Mouse (Mus musculus) limb, embryonic 10.5 days (tissue): ENCODE data around the gene Dcun1d1. TPM values are rescaled to one million over a fixed set of nuclear protein-coding genes. Genes with fewer than 3 reads are reported as not detected.

Experiments used
- DNase-seq: peaks from one replicate; pipeline ENCODE4 v3.0.0-alpha.2; 2017; ENCODE audit warnings: low spot score
- H3K27ac ChIP-seq: fragments of 300-500 bp; sonication (generic); 2 replicates; pipeline ENCODE4 v1.5.1; 2016; ENCODE audit warnings: mild to moderate bottlenecking
- H3K27me3 ChIP-seq: fragments of 300-500 bp; sonication (generic); 2 replicates; pipeline ENCODE4 v1.6.1; 2016; ENCODE audit warnings: low read depth, mild to moderate bottlenecking; ENCODE audit not compliant: poor library complexity, severe bottlenecking
- H3K36me3 ChIP-seq: fragments of 300-500 bp; sonication (generic); 2 replicates; pipeline ENCODE4 v1.6.1; 2016; ENCODE audit warnings: mild to moderate bottlenecking, moderate library complexity
- H3K4me1 ChIP-seq: fragments of 300-500 bp; sonication (generic); 2 replicates; pipeline ENCODE4 v1.6.1; 2016
- H3K4me3 ChIP-seq: fragments of 300-500 bp; sonication (generic); 2 replicates; pipeline ENCODE4 v1.5.1; 2016; ENCODE audit warnings: mild to moderate bottlenecking, moderate library complexity
- H3K9me3 ChIP-seq: fragments of 300-500 bp; sonication (generic); replicated peaks from 2 replicates; pipeline ENCODE4 v1.6.1; 2016; ENCODE audit warnings: mild to moderate bottlenecking
- WGBS: fragments of 180-500 bp; shearing (Covaris S2); methylation state at CpG from one replicate; pipeline ENCODE4 v1.1.7; 2016; 5-methylcytosine and 5-hydroxymethylcytosine counted together
- polyA plus RNA-seq: library from polyadenylated mRNA; unstranded; fragments of >200 nt; fragmentation: Nextera tagmentation; extraction: Ambion mirVana; gene quantifications from 2 replicates; pipeline ENCODE4 v1.2.1, GENCODE M21; 2016

Dcun1d1 gene
- polyA plus RNA-seq, 1 experiment from 2014 or later: 109 TPM

DNA sequence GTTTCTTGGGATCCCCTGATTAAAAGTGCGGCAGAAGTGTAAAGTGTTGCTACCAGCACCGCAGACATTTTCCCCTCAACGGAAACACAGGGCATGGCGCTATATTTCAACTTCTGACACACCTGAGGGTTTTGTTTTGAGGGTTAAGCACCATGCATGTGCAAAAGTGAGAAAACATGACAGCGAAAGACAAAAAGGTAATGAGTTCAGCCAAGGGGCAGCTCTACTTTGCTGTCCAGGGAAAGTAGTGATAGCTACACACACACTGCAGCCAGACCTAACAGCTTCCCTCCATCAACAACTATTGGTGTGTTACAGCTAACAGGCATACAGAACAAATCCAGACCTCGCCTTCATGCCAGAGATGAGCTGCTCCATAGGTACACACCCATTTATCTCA lies 16.6 kb upstream of the Dcun1d1 start:
- DNase-seq: no peak
- H3K4me1 ChIP-seq: peaks cover 5% of the 10 kb centered on the region; the same call in 1 of the 2 replicates
- peaks cover 10% of the 10 kb centered on the region for H3K36me3 ChIP-seq
- H3K4me3 ChIP-seq: no peak overlapping the region
- WGBS: 88% methylated on average over 6 of the region's 6 CpGs
- no peaks in the 10 kb centered on the region for H3K9me3 ChIP-seq
- H3K27ac ChIP-seq: no peak overlapping the region
- no peaks in the 10 kb centered on the region for H3K27me3 ChIP-seq

DNA sequence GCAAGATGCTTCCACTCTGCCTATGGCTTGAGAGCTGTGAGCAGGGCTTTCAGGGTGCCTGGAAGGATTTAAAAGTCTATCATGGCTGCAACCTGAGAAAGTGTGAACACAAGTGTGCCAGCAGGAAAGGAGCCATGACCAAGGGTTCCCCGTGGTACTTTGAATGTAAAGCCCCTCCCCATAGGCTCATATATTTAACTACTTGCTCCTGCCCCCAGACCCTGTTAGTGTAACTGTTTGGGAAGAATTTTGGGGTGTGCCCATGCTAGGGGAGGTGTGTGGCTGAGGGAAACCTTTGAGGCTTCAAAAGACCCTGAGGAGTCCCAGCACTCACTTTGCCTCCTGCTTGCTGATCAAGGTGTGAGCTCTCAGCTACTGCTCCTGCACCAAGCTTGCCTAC lies 15.9 kb upstream of the Dcun1d1 start:
- Histone ChIP-seq H3K4me3 (no peak overlapping the region), H3K9me3 (no peaks in the 10 kb centered on the region), H3K36me3 (peaks cover 5% of the 10 kb centered on the region; the same call in 1 of the 2 replicates), H3K27me3 (no peaks in the 10 kb centered on the region), H3K27ac (no peak overlapping the region), H3K4me1 (peaks cover 5% of the 10 kb centered on the region; the same call in 1 of the 2 replicates)
- no peak for DNase-seq
- 42% methylated on average over 1 of the region's 1 CpGs for WGBS

- WGBS: 87% methylated on average over 7 of the region's 7 CpGs
- no peak overlapping the region for H3K4me3 ChIP-seq
- H3K27me3 ChIP-seq: no peaks in the 10 kb centered on the region
- H3K4me1 ChIP-seq: peaks cover 4% of the 10 kb centered on the region; the same call in 1 of the 2 replicates
- DNase-seq: no peak
- no peaks in the 10 kb centered on the region for H3K36me3 ChIP-seq
- H3K27ac ChIP-seq: no peak overlapping the region
- no peaks in the 10 kb centered on the region for H3K9me3 ChIP-seq
Measured at GRCm38 (mm10) chr3:35948197-35948596, 11.0 kb upstream of the Dcun1d1 start.

DNA sequence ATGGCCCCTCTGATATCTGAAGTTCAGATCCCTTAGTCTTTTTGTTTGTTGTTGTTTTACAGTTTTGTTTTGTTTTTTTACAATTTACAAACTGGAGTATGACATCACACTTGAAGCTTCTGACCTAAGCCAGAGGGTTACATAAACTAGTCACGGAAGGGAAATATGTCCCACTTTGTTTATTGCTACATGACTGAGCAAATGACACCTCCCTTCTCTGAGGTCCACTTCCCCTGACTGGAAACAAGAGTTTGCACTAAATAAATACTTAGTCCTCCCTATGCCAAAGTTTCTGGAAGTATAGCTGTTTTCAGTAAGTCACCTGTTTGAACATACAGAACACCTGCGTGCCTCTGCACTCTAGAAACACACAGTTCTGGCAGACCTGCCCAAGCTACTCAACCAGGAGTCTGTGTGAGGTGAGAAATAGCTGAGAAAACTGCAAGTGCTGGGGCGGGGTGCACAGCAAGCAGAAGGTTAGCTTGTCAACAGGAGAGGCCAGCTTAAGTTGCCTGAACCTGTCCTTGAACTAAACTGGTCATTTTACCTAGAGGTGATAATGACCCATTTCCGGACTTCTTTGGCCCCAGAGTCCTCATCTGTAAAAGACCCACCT lies 3.4 kb upstream of the Dcun1d1 start:
- Histone ChIP-seq H3K4me1 (no peaks in the 10 kb centered on the region), H3K9me3 (no peaks in the 10 kb centered on the region), H3K27me3 (no peaks in the 10 kb centered on the region), H3K36me3 (peaks cover 17% of the 10 kb centered on the region), H3K27ac (no peak overlapping the region), H3K4me3 (no peak overlapping the region)
- 83% methylated on average over 4 of the region's 4 CpGs for WGBS
- no peak for DNase-seq

DNA sequence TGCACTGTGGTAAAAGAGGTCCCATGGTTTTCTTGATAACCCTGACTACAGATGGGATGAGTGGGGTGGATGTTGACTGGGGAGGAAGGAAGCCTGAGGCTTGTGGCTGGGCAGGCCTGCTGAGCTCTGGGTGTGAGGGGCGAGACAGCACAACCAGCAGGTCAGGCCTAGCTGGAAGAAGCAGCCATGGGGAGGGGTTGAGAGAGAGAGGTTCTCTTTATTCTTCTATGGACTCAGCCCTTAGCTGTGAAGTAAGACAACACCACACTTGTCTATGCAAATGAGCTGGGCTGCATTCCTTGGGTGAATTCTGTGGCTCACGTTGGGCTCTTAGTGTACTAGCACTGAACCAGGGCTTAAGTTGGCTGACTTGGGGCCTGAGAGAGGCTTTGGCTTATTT lies 2.8 kb upstream of the Dcun1d1 start:
- H3K27ac ChIP-seq: no peak overlapping the region
- no peak overlapping the region for H3K4me3 ChIP-seq
- DNase-seq: no peak
- H3K4me1 ChIP-seq: no peaks in the 10 kb centered on the region
- WGBS: 42% methylated on average over 2 of the region's 2 CpGs
- no peaks in the 10 kb centered on the region for H3K27me3 ChIP-seq
- H3K36me3 ChIP-seq: peaks cover 21% of the 10 kb centered on the region
- H3K9me3 ChIP-seq: no peaks in the 10 kb centered on the region

DNA sequence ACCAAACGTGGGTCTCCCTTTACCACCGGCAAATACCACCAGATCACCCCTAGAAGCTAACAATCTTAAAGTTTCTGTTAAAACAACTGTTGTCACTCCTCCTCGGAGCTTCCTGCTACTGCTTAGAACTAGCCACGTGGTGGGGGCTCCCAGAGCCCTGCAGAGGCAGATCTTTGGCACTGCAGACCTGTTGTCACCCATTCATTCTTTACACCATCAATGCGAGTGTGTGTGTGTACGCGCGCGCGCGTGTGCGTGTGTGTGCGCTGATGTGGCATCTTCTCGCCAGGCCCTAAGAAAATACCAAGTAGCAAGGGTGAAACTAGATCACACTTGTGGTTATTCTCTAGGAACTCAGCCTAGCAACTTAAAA lies 3.9 kb downstream of the Dcun1d1 start:
- Histone ChIP-seq H3K4me3 (peak overlapping the region; percentile 90), H3K36me3 (peaks cover 13% of the 10 kb centered on the region), H3K27ac (peak overlapping the region; percentile 98), H3K9me3 (no peaks in the 10 kb centered on the region), H3K4me1 (peaks cover 20% of the 10 kb centered on the region), H3K27me3 (no peaks in the 10 kb centered on the region)
- peak; percentile 67 for DNase-seq
- WGBS: 2% methylated on average over 14 of the region's 14 CpGs

GRCm38 (mm10) chr3:35932735-35933404 lies 4.4 kb downstream of the Dcun1d1 start:
- Histone ChIP-seq H3K4me1 (peaks cover 20% of the 10 kb centered on the region), H3K36me3 (peaks cover 10% of the 10 kb centered on the region), H3K27ac (peak overlapping the region; percentile 98), H3K27me3 (no peaks in the 10 kb centered on the region), H3K4me3 (peak overlapping the region; percentile 90), H3K9me3 (no peaks in the 10 kb centered on the region)
- peak; percentile 82 for DNase-seq
- 3% methylated on average over 65 of the region's 73 CpGs for WGBS

- 2% methylated on average over 65 of the region's 65 CpGs for WGBS
- Histone ChIP-seq H3K9me3 (no peaks in the 10 kb centered on the region), H3K27ac (peak overlapping the region; percentile 98), H3K4me1 (peaks cover 20% of the 10 kb centered on the region), H3K27me3 (no peaks in the 10 kb centered on the region), H3K36me3 (peaks cover 4% of the 10 kb centered on the region; the same call in 1 of the 2 replicates), H3K4me3 (peak overlapping the region; percentile 90)
- peak; percentile 76 for DNase-seq
Measured at GRCm38 (mm10) chr3:35931896-35932727, 5.1 kb downstream of the Dcun1d1 start.

GRCm38 (mm10) chr3:35931359-35931758 lies 5.9 kb downstream of the Dcun1d1 start:
- no peak for DNase-seq
- H3K36me3 ChIP-seq: peaks cover 4% of the 10 kb centered on the region; the same call in 1 of the 2 replicates
- peak overlapping the region; percentile 98 for H3K27ac ChIP-seq
- H3K27me3 ChIP-seq: no peaks in the 10 kb centered on the region
- H3K4me1 ChIP-seq: peaks cover 20% of the 10 kb centered on the region
- H3K4me3 ChIP-seq: peak overlapping the region; percentile 90
- 49% methylated on average over 7 of the region's 7 CpGs for WGBS
- no peaks in the 10 kb centered on the region for H3K9me3 ChIP-seq

DNA sequence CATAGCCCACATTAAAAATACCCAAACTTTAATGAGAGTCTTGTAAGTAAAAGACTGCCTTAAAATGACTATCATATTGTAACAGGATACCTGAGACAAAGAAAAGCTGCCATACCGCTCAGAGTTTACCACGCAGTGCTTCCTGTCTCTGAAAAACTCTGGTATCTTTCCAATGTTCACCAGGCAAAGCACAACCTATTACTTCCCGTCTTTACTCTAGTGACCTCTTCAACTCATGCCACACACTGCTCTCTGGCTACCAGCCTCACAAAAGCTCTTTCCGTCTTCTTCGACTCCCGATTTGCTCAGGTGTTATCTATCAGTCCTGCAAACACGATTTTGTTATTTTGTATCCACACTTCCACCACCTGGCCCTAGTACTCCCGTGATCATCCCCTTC lies 7.4 kb downstream of the Dcun1d1 start:
- Histone ChIP-seq H3K4me1 (peaks cover 20% of the 10 kb centered on the region), H3K27me3 (no peaks in the 10 kb centered on the region), H3K4me3 (no peak overlapping the region), H3K36me3 (no peaks in the 10 kb centered on the region), H3K27ac (no peak overlapping the region), H3K9me3 (no peaks in the 10 kb centered on the region)
- WGBS: 80% methylated on average over 8 of the region's 8 CpGs
- no peak for DNase-seq

DNA sequence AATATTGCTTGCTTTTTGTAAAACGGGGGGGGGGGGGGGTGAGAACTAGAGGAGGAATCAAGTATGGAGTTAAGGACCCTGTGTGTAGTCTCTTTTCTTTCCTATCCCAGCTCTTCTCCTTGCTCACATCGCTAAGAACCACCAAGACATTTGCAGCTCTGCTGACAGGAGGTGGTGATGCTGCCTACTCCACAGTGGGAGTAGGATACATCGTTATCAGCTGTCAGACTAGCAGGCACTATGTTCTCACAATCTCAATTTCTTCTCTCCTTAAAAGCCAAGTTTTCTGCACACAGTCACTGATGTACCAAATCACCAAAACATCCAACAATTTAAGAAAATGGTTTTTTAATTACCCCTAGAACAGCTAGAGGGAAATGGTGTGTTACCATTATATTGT lies 7.8 kb downstream of the Dcun1d1 start:
- no peaks in the 10 kb centered on the region for H3K27me3 ChIP-seq
- H3K36me3 ChIP-seq: no peaks in the 10 kb centered on the region
- WGBS: 68% methylated on average over 3 of the region's 3 CpGs
- no peak for DNase-seq
- H3K4me3 ChIP-seq: no peak overlapping the region
- H3K27ac ChIP-seq: no peak overlapping the region
- H3K4me1 ChIP-seq: peaks cover 19% of the 10 kb centered on the region
- no peaks in the 10 kb centered on the region for H3K9me3 ChIP-seq

- H3K4me1 ChIP-seq: peaks cover 3% of the 10 kb centered on the region; the same call in 1 of the 2 replicates
- H3K27ac ChIP-seq: no peak overlapping the region
- no peaks in the 10 kb centered on the region for H3K9me3 ChIP-seq
- H3K36me3 ChIP-seq: no peaks in the 10 kb centered on the region
- WGBS: 82% methylated on average over 2 of the region's 2 CpGs
- H3K27me3 ChIP-seq: no peaks in the 10 kb centered on the region
- DNase-seq: no peak
- no peak overlapping the region for H3K4me3 ChIP-seq
Measured at GRCm38 (mm10) chr3:35925852-35926251, 11.4 kb downstream of the Dcun1d1 start.

- Histone ChIP-seq H3K27ac (no peak overlapping the region), H3K4me3 (no peak overlapping the region), H3K27me3 (no peaks in the 10 kb centered on the region), H3K9me3 (no peaks in the 10 kb centered on the region), H3K36me3 (peaks cover 11% of the 10 kb centered on the region), H3K4me1 (peaks cover 3% of the 10 kb centered on the region; the same call in 1 of the 2 replicates)
- no peak for DNase-seq
- WGBS: 78% methylated on average over 3 of the region's 3 CpGs
Measured at GRCm38 (mm10) chr3:35924007-35924406, 13.2 kb downstream of the Dcun1d1 start.
